Mouse (Mus musculus) cerebellum, adult 9-10 months (tissue): ENCODE results near the gene Alkbh1.
"Not testable (repeated sequence)": the region's sequence is repeated elsewhere in the genome, so short reads cannot be mapped to it uniquely, and the experiment has no call there.

ENCODE experiments used
- DNase-seq: peaks from one replicate; pipeline ENCODE4 v3.0.0; 2022

The Alkbh1 gene

GRCm38 (mm10) chr12:87443700-87444122 is at the start of gene Alkbh1, which contains the start of gene Slirp:
TSS of gene Alkbh1 (minus strand) at chr12:87444017.
TSS of gene Slirp (plus strand) at chr12:87443896.
- DNase-seq: peak; percentile 91

GRCm38 (mm10) chr12:87488683-87489082 is 44.9 kb upstream of the Alkbh1 start:
- not testable (repeated sequence) for DNase-seq

GRCm38 (mm10) chr12:87482482-87482881 is 38.7 kb upstream of the Alkbh1 start:
- not testable (repeated sequence) for DNase-seq

GRCm38 (mm10) chr12:87474756-87475155 is 30.9 kb upstream of the Alkbh1 start:
- DNase-seq: no peak

GRCm38 (mm10) chr12:87471964-87472786 is 28.4 kb upstream of the Alkbh1 start, which contains the start of gene Snw1:
TSS of gene Snw1 (minus strand) at chr12:87472274.
- DNase-seq: peak; percentile 95

GRCm38 (mm10) chr12:87471421-87471963 is 27.7 kb upstream of the Alkbh1 start:
- DNase-seq: peak; percentile 47

GRCm38 (mm10) chr12:87470263-87471136 is 26.7 kb upstream of the Alkbh1 start:
- no peak for DNase-seq

GRCm38 (mm10) chr12:87464678-87465297 is 21.0 kb upstream of the Alkbh1 start:
- DNase-seq: no peak

- no peak for DNase-seq
Observed at GRCm38 (mm10) chr12:87449456-87449855, 5.6 kb upstream of the Alkbh1 start.

GRCm38 (mm10) chr12:87444211-87444610 is 394 bp upstream of the Alkbh1 start:
- peak; percentile 36 for DNase-seq

- no peak for DNase-seq
Observed at GRCm38 (mm10) chr12:87443115-87443699, 610 bp downstream of the Alkbh1 start.

- DNase-seq: no peak
Observed at GRCm38 (mm10) chr12:87442177-87443114, 1.4 kb downstream of the Alkbh1 start.

- DNase-seq: no peak
Observed at GRCm38 (mm10) chr12:87428885-87429284, 14.9 kb downstream of the Alkbh1 start.

GRCm38 (mm10) chr12:87428295-87428694 is 15.5 kb downstream of the Alkbh1 start:
- DNase-seq: no peak

- no peak for DNase-seq
Observed at GRCm38 (mm10) chr12:87426354-87427031, 17.3 kb downstream of the Alkbh1 start.

- no peak for DNase-seq
Observed at GRCm38 (mm10) chr12:87424516-87424915, 19.3 kb downstream of the Alkbh1 start.

- DNase-seq: no peak
Observed at GRCm38 (mm10) chr12:87423700-87424099, 20.1 kb downstream of the Alkbh1 start.

GRCm38 (mm10) chr12:87421708-87422507 is 21.9 kb downstream of the Alkbh1 start:
- no peak for DNase-seq

- DNase-seq: no peak
Observed at GRCm38 (mm10) chr12:87419974-87420485, 23.8 kb downstream of the Alkbh1 start.
